Mouse (Mus musculus): ENCODE measurements around the gene Med9.

Gene Med9

GRCm38 (mm10) chr11:60001231-60001980 lies 53.4 kb downstream of the Med9 start:
- DNase-seq (ENCODE audit: low spot score in 2 of 2), result no peak

DNA sequence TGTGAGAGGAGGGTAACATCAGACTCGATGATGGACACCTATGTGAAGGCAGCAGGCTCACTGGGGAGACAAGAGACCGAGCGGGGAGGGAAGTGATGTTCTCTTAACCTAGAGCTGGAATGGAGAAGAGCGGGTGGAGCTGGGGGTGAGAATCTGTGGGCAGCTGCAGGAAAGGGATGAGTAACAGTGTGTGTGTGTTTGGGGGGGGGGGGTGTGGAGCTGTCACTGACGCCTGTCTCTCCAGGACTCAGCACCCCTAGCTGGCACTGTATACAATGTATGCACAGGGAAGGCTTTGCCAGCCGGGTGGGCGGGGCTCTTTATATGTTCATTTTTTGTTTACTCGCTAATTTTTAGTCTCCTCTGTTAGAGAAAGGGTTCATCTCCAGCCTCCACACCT lies 55.8 kb downstream of the Med9 start:
- no peak for DNase-seq (ENCODE audit: low spot score in 2 of 2)

GRCm38 (mm10) chr11:60004716-60005115 lies 56.7 kb downstream of the Med9 start:
- DNase-seq (ENCODE audit: low spot score in 2 of 2), result no peak

DNA sequence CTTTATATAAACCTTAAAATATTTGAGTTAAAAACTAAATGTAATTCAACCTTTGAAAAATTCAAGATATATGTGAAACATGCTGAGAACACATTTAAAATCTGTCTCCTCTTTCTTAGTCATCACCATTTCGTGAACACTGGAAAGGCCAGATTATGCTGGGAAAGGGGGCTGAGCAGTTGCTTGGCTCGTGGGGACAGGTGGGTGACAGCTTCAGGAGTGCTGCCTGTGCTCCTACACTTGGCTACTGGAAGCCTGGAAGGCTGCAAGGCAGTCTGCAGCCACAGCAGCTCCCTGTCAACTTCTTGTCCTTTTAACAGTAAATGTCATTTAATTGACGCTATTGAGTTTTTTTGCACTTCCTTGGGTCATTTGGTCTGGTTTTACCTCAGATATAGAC lies 57.9 kb downstream of the Med9 start:
- no peak for DNase-seq (ENCODE audit: low spot score in 2 of 2)

- no peak for DNase-seq (ENCODE audit: low spot score in 2 of 2)
Measured at GRCm38 (mm10) chr11:60009451-60009850, 61.4 kb downstream of the Med9 start.

GRCm38 (mm10) chr11:60011516-60011915 lies 63.5 kb downstream of the Med9 start:
- DNase-seq (ENCODE audit: low spot score in 2 of 2), result no peak

Measured in urinary bladder, postnatal 4 days (tissue).